Mouse (Mus musculus) lung, postnatal 10 days (tissue): ENCODE measurements around the gene 9330182O14Rik.
A peak's percentile ranks its signal among the peaks of the same experiment; 100 is the strongest.

ENCODE experiments used
- DNase-seq: peaks from one replicate; pipeline ENCODE4 v3.0.0; 2021

Gene 9330182O14Rik

DNA sequence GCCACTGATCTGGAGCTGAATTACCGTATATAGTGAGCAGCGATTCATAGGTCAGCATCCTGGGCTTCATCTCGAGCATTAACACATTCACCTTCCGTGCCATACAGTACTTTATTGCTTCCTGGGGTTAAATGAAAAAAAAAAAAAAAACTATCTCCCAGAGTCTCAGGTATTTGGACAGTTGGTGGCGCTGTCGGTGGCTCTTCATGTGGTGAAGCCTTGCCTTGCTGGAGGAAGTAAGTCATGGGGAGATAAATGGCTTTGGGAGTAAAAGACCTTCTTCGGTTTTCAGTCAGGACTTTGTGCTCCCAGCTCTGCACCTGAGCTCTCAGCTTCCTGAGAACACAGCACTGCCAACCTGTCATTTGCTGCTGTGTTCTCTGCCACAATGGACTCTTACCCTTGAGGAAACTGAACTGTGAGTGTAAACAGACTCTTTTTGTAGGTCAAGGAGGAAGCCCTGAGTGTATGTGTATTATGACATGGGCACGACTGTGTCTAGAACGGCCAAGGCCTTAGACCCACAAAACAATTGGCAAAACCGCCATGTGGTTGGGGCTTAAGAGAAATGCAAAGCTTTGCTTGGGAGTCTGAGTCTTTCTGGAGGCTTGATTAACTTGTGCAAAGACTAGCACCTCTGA is at the start of gene 9330182O14Rik:
Gene 9330182O14Rik (plus strand): TSS at position 214 of the 641 bp plus-strand sequence.
- DNase-seq: no peak

DNA sequence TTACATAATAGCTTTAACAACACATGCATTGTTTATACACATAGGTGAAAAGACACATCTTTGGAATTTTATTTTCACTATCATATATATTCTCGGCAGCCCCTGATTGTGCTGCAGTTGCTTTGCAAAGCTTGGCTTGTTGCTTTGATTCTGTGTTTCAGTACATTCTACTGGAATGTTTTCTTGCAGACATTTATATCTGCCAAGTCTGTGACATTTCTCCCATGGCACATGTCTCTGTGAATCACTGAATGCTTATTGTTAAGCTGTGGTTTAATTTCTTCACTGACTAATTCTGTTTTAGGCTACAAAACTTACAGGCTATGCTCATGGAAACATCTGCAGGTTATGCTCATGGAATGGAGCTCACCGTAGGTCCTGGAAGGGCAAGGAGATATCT is 30.9 kb upstream of the 9330182O14Rik start:
- no peak for DNase-seq

DNA sequence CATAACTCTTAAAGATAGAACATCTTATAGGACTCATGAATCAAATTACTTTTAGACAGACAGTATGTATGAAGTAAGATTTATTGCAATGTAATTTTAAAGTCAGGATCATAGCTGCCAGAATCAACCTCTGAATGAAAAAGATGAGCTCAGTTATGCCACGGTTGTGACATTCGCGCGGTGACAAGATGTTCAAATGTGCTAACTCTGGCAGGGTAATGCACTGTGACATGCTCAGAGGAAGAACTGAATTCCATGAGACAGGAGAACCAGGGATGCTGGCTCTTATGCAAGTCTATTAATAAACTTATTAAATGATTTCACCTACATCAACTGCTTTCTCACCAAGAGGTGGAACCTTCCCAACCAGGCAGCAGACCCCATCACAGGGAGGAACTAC is 28.5 kb upstream of the 9330182O14Rik start:
- no peak for DNase-seq

DNA sequence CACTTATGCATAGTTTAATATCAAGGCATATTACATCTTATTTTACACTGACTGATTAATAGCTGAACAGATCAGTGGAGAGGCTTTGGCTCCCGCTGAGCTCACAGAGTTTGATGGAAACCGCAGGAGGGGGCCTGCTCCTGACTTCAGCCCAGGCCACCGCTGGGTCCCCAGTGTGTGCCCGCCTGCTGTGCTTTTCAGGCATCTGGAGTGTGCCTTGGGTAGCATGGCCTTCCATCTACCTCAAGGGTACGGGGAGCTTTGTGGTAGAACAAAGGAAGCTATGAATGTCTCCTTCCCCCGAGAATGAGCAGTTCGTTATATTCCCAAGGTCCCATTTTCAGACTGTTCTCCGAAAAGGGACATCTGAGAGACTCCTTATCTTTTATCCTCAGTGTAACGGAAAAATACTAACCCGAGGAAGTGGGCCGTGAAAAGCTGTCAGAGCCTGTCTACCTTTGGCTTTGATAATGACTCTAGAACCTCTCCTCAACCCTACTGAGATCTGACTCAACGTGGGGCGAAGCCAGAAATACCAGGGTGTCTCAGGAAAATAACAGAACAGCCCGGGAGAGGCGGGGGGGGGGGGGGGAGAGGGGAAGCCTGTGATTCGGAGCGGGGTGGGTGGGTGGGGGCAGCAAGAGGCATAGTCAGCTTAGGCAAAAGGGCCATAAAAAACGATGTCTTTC is 20.1 kb upstream of the 9330182O14Rik start:
- no peak for DNase-seq

DNA sequence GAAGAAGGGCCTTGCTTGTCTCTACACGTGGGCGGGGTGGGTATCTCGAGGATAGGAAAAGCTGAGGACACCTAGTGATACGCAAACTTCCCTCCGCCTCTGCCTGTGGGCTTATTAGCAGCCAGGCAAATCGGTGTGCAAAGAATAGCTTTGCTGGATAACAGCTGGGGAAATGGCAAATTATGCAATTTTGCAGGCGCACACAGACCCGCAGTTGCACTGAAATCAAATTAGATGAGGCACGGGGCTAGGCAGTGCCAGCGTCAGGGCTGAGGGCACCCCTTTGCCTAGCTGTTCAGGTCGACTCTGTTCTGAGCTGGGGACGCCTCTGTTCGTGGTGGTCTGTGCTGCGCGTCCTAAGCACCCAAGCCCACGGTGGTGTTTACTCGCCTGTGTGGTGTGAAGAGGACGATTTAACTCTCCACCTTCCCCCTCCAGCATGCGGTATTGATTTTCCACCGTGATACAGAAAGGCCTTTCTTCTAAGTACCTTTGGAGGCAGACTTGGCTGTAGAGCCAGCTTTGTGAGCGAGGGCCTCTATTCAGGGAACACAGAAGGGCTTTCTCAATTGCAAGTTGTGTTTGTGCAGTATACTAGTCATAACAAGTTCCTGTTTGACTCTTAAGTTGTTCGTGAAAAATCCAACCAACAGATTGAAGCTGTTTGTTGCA is 19.4 kb upstream of the 9330182O14Rik start:
- DNase-seq: no peak

DNA sequence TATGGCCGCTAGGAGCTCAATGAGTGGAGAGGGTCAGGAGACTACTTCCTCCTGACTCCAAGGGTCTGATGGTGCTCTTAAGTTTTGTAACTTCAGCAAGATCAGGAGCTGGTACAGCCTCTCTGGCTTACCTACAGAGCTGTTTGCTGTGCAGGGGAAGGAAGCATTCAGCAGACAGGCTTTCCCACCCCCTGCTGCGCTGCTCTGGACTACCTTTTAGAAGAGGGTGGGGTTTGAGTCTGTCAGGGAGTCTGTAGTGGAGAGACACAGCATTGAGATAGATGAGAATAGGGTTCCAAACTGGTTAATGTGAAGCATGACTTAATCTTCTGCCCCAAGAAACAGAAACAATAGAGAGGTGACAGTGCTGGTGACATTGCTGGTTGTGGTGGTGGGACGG is 17.8 kb upstream of the 9330182O14Rik start:
- DNase-seq: no peak

DNA sequence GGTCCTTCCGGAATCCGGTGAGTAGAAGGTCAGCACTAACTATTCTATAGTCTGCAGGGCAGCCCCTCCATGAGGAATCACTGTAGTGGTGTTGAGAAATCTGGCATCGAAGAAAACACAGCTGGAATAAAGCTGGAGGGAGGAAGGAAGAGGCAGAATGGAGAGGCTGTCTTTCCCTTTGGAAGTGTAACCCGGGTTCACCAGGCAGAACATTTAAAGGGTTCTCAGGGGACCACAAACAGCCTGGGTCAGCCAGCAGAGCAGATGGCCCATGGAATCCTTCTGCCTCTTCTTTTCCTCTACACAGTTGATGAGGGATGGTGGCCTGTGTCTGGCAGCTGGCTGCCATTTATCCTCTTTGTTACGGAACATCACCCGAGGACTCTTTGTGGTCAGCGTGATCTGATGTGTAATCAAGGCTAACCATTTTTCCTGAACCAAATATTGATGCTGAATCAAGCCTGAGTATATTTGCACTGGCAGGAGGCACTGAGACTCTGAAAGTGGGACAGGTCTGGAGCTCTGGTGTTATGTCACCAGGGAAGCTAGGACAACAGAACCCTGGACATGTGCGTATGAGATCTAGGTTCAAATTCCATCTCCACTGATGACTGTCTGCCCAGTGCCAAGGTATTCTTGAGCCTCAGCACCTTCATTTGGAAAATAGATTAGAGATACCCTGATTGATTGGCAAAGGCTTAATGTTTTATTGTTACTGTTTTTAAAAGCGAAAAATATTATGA is 9.8 kb upstream of the 9330182O14Rik start:
- peak; percentile 5 for DNase-seq

DNA sequence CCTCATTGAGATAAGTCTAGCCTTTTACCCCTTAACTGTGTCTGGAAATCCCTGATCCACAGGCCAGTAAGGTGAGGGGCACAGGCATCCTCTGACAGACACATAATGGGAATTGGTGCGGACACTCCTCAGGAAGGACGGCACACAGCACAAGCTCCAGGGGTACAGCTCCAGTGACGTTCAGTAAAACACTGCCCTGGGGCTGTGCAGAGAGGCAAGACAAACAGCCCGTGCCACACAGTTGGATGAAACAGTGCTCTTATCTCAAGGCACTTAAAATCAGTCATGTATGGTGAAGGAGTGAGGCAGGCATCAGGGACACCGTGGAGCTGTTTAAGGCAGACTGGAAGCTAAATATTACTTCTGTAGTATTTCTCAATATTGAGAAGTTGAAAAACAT is 4.7 kb upstream of the 9330182O14Rik start:
- no peak for DNase-seq

DNA sequence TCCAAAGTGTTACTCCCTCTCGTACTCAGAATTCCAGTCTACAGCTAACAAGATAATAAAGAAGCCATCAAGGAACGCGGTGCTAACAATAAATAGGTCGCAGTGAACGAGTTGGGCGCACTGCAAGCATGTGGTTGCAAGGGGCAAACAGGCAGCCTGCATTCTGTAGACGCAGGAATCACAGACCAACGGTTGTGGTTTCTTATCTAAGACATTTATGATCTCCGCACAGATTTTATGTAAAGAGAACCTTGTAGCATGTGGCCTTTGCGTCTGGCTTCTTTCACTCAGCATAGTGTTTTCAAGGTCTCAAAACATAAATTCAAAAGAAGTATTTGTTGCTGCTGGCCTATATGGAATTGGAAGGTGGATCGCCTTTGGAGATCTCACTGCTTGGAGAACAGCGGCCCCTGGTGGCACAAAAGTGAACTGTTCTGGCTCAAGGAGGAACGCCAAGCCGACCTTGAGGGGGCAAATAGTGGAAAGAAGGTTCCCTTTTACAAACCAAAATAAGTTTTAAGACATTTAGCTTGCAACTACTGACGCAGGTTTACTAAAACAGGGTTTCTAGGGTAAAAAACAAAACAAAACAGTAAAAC is 3.2 kb upstream of the 9330182O14Rik start:
- peak; percentile 80 for DNase-seq

DNA sequence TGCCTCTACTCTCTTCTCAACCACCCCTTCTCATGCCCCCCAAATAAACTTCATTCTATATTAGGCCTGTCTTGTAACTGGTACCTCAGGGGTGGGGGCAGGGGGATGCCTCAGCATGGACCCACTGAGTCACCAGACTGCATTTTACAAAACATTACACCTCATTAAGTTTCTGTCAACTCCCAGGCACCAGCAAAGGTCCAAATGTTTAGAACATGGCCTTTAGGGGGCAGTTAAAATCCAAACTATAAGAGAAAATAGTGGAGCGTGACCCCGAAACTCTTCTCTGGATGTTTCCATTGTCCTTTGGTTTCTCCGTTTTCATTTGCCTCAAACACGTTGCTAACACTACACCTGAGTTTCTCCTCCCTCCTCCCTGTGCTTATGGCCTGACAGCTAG is 1.8 kb upstream of the 9330182O14Rik start:
- no peak for DNase-seq

DNA sequence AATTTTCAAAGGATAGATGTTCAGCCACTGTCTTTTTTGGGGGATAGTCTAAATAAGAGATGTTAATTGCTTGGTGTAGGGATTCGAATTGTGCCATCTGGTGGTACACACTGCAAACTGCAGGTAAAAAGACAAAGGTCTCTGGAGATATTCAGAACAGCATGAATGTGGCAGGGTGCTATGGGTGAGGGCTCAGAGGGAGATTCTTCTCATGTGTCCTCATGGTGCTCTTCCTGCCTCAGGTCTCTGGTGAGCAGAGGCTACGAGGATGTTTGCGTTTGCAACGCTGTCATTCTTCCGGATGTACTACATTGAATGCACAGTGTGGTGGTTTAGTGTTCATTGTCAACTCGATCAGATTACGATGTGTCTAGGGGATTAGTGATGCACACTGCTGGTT is 10.1 kb downstream of the 9330182O14Rik start:
- peak; percentile 34 for DNase-seq

DNA sequence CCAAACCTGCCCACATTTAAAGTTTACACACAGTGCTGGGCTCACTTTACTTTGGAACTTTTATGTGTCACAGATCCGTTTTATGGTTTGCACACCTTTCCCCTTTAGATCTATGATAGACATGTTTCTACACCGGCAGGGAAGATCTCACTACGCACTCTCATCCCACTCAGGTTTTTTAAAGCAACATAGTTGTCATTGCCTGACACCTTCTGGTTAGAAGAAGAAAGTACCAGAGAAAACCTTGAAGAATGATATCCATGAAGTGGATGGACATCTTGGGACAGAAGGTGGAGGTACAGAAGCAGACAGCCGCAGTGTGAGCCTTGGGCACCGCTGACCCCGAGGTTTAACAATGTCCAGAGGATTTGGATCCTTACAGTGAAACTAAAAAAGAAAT is 23.5 kb downstream of the 9330182O14Rik start:
- no peak for DNase-seq

DNA sequence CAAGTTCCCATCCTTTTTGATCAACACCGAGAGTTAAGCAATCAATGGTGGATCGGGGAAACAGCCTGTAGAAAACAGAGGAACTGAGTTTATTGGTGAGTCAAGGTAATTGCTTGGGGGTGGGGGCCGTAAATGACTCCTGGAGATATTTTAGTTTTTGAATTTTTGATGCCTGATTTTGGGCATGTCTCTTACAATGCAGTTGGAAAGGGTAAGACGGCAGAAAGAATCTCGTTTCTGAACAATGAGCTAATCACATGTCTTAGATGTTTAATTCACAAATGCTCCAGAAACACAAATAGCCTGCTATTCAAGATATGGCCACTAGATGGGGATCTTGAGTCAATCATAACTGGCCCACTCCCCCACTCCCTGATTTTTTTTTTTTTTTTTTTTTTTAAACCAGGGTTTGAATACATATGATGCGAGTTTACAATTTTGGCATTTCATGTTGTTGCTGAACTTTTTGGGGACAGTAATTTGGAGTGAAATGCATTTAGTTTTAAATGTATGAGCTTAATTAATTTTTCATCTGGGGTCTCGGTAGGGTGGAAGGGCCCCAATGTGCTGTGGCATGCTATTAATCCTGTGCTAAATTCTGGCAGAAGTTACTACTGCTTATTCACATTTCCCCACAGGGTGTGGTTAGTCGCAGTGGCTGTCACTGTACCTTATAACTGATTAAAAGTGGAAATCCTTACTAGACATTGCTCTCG is 32.6 kb downstream of the 9330182O14Rik start:
- peak; percentile 83 for DNase-seq

DNA sequence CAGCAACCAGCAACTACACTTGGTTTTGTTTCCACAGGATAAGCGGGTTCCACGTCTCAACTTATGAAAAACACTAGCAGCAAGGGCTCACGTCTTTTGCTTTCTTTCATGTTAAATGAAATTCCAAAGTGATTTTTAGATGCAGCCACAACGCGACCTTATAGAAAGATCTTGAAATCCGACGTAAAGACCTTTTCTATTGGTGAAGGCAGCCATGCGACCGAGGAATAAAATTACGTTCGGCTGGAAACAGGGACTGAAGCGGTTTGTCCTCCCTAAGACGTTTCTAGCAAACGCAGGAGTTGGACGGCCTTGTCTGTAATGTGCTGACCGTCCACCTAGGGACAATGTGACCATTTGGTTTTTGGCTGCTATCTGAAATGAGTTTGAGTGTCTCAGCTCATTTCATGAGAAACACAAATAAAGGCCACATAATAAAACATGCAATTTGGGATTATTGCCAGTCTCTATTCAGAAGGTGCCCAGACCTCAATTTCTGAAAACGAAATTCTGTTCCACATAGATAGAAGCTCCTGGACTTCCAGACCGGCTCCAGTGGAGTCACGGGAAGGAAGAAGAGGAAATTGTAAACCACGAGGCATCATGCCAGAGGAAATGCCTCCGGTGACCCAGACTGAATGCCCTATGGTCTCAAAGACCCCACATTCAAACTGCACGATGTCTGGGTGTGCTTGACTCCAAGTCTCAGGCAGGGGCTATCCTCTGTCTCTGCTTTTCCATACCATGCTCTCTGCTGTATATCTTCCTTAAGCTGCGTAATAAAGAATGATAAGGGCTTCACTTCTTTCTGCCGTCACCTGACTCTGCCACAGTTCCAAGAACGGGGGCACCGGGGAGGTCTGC is 33.3 kb downstream of the 9330182O14Rik start:
- peak; percentile 43 for DNase-seq

DNA sequence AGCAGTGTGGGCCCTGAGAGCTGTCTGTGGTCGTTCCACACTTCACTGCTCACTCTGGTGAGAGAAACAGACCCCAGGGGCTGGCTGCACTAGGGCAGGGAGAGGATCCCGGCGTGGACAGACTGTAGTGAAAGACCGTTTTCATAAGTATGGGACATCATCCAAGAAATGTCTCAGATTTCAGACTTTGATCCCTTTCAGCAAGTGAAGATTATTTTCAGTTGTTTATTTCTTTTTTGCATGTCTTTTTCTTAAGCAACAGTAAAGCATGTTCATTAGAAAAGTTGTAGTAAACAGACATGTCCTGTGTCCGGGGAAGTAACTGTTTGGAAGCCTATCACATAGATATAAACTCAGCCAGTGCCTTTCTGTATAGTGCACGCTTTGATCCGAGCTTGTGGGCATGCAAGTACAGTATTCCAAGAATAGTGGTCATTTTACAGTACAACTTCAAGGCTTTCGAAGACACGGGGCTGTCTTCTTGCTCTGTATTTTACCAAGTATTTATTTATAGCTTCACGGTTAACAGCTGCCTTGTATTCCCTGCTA is 34.0 kb downstream of the 9330182O14Rik start:
- peak; percentile 62 for DNase-seq

DNA sequence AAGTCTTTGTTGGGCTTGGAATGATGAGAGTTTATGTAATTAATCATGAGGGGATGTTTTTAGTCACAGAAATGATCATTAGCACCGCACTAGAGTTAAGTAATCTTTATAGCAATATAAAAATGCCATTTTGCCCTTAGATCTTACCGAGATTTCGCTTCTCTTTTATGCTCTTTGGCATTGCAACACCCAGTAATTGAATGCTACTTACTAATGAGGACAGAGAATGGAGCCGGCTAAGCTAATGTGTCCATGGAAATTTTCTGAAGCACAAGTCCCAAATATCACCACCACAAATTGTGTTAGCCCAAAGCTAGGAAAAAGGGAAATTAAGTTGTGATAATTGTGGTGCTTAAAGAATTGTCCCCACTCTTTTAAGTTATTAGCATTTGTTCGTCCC is 34.9 kb downstream of the 9330182O14Rik start:
- DNase-seq: no peak

DNA sequence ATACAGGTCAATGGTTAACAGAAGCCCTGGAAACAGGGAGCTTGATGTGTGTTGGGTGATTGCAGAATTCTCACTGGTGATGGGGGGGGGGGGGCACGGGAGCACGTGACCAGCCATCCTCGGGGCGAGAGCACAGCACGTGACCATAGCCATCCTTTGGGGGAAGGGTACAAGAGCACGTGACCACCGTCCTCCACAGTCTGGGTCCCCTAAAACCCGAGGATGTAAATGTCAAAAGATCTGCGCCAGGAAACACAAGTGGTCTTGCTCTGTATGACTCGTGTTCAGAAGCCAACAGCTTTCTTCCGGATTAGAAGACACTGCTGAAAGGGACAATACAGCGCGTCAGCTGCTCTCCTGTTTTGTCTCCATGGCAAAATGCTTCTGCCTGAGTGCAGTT is 35.5 kb downstream of the 9330182O14Rik start:
- DNase-seq: no peak

DNA sequence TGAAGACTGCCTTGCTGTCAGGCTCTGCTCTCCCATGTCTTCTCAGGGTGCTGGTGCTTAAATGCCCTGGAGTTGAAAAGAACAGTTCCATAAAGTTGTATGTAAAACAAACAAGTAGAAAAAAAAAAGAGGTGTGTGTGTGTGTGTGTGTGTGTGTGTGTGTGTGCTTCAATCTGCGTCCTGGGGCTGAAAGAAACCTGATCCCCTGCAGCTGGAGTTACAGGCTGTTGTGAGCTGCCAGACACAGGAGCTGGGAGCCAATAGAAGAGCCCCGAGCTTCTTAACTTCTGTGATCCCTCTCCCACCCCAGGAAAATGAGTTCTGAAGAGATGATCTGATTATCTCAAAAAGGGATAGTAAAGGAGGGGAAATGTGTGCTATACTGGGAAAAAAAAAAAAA is 45.3 kb downstream of the 9330182O14Rik start:
- DNase-seq: no peak

DNA sequence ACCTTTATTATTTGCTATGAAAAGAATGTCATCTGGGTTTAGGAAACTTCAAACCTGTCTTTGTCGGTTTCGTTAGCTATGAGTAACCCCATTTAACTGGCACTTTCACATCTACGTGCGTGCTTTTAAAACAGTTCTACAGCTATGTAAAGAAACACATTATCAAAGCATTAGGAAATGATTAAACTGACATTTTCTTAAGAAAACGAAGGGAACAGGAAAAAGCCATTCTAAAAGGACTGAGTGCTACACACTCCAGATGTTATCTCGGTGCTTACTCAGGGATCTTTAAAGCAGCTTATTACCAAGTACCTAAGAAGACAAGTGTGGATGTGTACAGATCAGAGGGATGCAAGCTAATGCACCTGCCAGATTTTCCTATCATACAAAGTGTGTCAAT is 52.9 kb downstream of the 9330182O14Rik start:
- DNase-seq: no peak
